Mouse (Mus musculus) liver, adult 2 months (tissue): ENCODE data around the gene Mcm7. TPM values are rescaled to one million over a fixed set of nuclear protein-coding genes. Genes with fewer than 3 reads are reported as not detected.

Experiments used
- DNase-seq: peaks from one replicate; pipeline ENCODE4 v3.0.0-alpha.2; 2011; ENCODE audit warnings: low read depth, low spot score; ENCODE audit errors: extremely low read depth
- H3K27ac ChIP-seq: fragments of 200-500 bp; replicated peaks from 2 replicates; pipeline ENCODE4 v1.5.1; 2012; ENCODE audit warnings: low read depth, mild to moderate bottlenecking, control low read depth, inconsistent platforms, low read length; ENCODE audit not compliant: insufficient read depth
- H3K27me3 ChIP-seq: fragments of 200-500 bp; 2 replicates; pipeline ENCODE4 v1.6.1; 2012; ENCODE audit warnings: mild to moderate bottlenecking, moderate library complexity, low read length, inconsistent platforms; ENCODE audit not compliant: control insufficient read depth, insufficient read depth
- H3K36me3 ChIP-seq: fragments of 200-500 bp; 2 replicates; pipeline ENCODE4 v1.6.1; 2012; ENCODE audit warnings: low read length, inconsistent platforms; ENCODE audit not compliant: control insufficient read depth, insufficient read depth
- H3K4me1 ChIP-seq: fragments of 200-500 bp; 2 replicates; pipeline ENCODE4 v1.6.1; 2011; ENCODE audit warnings: low read length; ENCODE audit not compliant: control insufficient read depth, insufficient read depth
- H3K4me3 ChIP-seq: fragments of 200-500 bp; 2 replicates; pipeline ENCODE4 v1.5.1; 2011; ENCODE audit warnings: low read depth, mild to moderate bottlenecking, control low read depth, low read length, moderate library complexity; ENCODE audit not compliant: insufficient read depth
- H3K79me2 ChIP-seq: fragments of 200-500 bp; 2 replicates; pipeline ENCODE4 v1.6.1; 2012; ENCODE audit warnings: inconsistent platforms, mild to moderate bottlenecking, low read length, moderate library complexity; ENCODE audit not compliant: control insufficient read depth, insufficient read depth
- H3K9ac ChIP-seq: fragments of 200-500 bp; 2 replicates; pipeline ENCODE4 v1.6.1; 2012; ENCODE audit warnings: low read depth, mild to moderate bottlenecking, control low read depth, inconsistent platforms, low read length
- CTCF ChIP-seq: fragments of 200-500 bp; IDR thresholded peaks from 2 replicates; pipeline ENCODE4 v1.5.1; 2011; ENCODE audit warnings: low read depth, low read length, control low read depth
- POLR2A ChIP-seq: fragments of 200-500 bp; IDR thresholded peaks from 2 replicates; pipeline ENCODE4 v1.6.1; 2011; ENCODE audit warnings: low read length, control low read depth; ENCODE audit not compliant: insufficient read depth; ENCODE audit errors: extremely low read depth
- WGBS: fragments of 180-500 bp; shearing (Covaris S2); methylation state at CpG from one replicate; pipeline ENCODE4 v1.1.7; 2018; 5-methylcytosine and 5-hydroxymethylcytosine counted together
- polyA plus RNA-seq: library from polyadenylated mRNA; depleted of rRNA; stranded (reverse); fragments of >200 nt; gene quantifications from 2 replicates; pipeline ENCODE4 v1.2.3, GENCODE M21; 2012
- total RNA-seq: library from RNA; depleted of rRNA; stranded (reverse); fragments of >200 nt; gene quantifications from 2 replicates; pipeline ENCODE4 v1.2.3, GENCODE M21; 2014

Mcm7 gene
- total and polyA plus RNA-seq, 2 experiments, result 11.0 to 12.4 TPM

GRCm38 (mm10) chr5:138163046-138163445, 9.2 kb downstream of the Mcm7 start:
- H3K9ac ChIP-seq, result no peak overlapping the region

DNA sequence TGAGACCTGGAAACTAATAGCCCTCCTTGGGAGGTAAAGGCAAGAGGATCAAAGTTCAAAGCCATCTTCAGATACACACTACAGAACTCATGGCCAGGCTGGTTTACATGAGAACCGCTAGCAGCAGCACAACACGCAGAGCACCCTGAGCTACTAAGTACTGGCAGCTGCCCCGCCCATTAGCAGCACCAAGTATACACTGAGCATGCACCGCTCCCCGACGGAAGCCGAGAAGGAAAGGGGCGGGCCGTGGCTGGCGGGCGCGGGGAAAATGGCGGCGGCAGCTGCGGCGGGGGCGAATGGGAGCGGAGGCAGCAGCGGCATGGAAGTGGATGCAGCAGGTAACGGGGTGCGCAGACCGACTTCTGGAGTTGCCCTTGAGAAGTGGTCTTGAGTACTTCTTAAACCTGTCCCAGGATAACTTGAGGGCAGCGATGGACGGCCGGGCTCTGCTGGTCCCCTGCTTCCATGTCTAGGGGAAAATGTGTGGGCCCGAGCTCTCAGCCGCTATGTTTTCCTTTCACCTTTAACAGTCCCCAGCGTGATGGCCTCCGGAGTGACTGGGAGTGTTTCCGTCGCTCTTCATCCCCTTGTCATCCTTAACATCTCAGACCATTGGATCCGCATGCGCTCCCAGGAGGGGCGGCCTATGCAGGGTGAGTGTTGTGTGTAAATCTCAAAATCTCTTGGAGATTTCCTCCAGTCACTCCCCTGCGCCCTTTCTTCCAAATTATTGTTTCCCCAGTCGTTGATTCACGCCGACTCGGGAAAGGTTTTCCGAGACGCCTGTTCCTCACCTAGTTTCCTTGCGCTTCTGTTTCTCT, 11.2 kb downstream of the Mcm7 start, which contains the start of gene Cops6:
Gene Cops6 (plus strand): TSS at position 230 of the 824 bp plus-strand sequence.
- H3K9ac ChIP-seq, result peak within 1 kb of the TSS; percentile 90
- peaks cover 2% of the 10 kb centered on the region; the same call in 1 of the 2 replicates for H3K79me2 ChIP-seq
- no peaks in the 10 kb centered on the region for H3K27me3 ChIP-seq
- under 1% methylated on average over 42 of the region's 42 CpGs for WGBS
- peak within 1 kb of the TSS; percentile 95 for H3K4me3 ChIP-seq
- H3K27ac ChIP-seq, result peak within 1 kb of the TSS; percentile 28
- peak; percentile 78 for DNase-seq
- TF ChIP-seq POLR2A, result peak; percentile 52; the same call in 1 of the 2 replicates
- no peak for TF ChIP-seq CTCF
- peaks cover 7% of the 10 kb centered on the region for H3K4me1 ChIP-seq
- H3K36me3 ChIP-seq, result peaks cover 17% of the 10 kb centered on the region; the same call in 1 of the 2 replicates

More at GRCm38 (mm10) chr5:138163046-138163445, 9.2 kb downstream of the Mcm7 start:
- Histone ChIP-seq H3K4me1 (peaks cover 7% of the 10 kb centered on the region), H3K79me2 (peaks cover 2% of the 10 kb centered on the region; the same call in 1 of the 2 replicates), H3K4me3 (no peak overlapping the region), H3K27ac (no peak overlapping the region), H3K36me3 (peaks cover 26% of the 10 kb centered on the region; the same call in 1 of the 2 replicates), H3K27me3 (no peaks in the 10 kb centered on the region)
- no peak for DNase-seq
- WGBS, result 74% methylated on average over 6 of the region's 6 CpGs
- TF ChIP-seq POLR2A (no peak), CTCF (no peak)

GRCm38 (mm10) chr5:138160224-138160762, 11.9 kb downstream of the Mcm7 start:
- no peaks in the 10 kb centered on the region for H3K27me3 ChIP-seq
- H3K9ac ChIP-seq, result no peak overlapping the region
- H3K4me1 ChIP-seq, result peaks cover 7% of the 10 kb centered on the region
- 53% methylated on average over 7 of the region's 7 CpGs for WGBS
- H3K79me2 ChIP-seq, result peaks cover 2% of the 10 kb centered on the region; the same call in 1 of the 2 replicates
- DNase-seq, result no peak
- no peak overlapping the region for H3K27ac ChIP-seq
- TF ChIP-seq POLR2A, result no peak
- no peak for TF ChIP-seq CTCF
- peaks cover 14% of the 10 kb centered on the region; the same call in 1 of the 2 replicates for H3K36me3 ChIP-seq
- H3K4me3 ChIP-seq, result no peak overlapping the region; the same call in 1 of the 2 replicates

- H3K36me3 ChIP-seq, result peaks cover 17% of the 10 kb centered on the region
- WGBS, result under 1% methylated on average over 31 of the region's 31 CpGs
- peak within 1 kb of the TSS; percentile 89 for H3K9ac ChIP-seq
- no peaks in the 10 kb centered on the region for H3K79me2 ChIP-seq
- peak within 1 kb of the TSS; percentile 82 for H3K27ac ChIP-seq
- TF ChIP-seq POLR2A (peak; percentile 73; the same call in 1 of the 2 replicates), CTCF (peak; percentile 95)
- H3K27me3 ChIP-seq, result no peaks in the 10 kb centered on the region
- peak; percentile 95 for DNase-seq
- peaks cover 9% of the 10 kb centered on the region for H3K4me1 ChIP-seq
- H3K4me3 ChIP-seq, result peak within 1 kb of the TSS; percentile 81
Measured at GRCm38 (mm10) chr5:138155443-138155976, 16.7 kb downstream of the Mcm7 start, which contains the start of gene Zfp113. Gene Zfp113 (minus strand): TSS chr5:138155744.

- TF ChIP-seq CTCF, result no peak
- TF ChIP-seq POLR2A, result no peak
- Histone ChIP-seq H3K36me3 (peaks cover 21% of the 10 kb centered on the region), H3K9ac (no peak overlapping the region), H3K4me3 (no peak overlapping the region; the same call in 1 of the 2 replicates), H3K79me2 (no peaks in the 10 kb centered on the region), H3K27me3 (no peaks in the 10 kb centered on the region), H3K4me1 (peaks cover 9% of the 10 kb centered on the region; the same call in 1 of the 2 replicates), H3K27ac (no peak overlapping the region)
- peak; percentile 88 for DNase-seq
- 9% methylated on average over 3 of the region's 3 CpGs for WGBS
Measured at GRCm38 (mm10) chr5:138154390-138154789, 17.8 kb downstream of the Mcm7 start.

GRCm38 (mm10) chr5:138138585-138138984, 33.6 kb downstream of the Mcm7 start:
- Histone ChIP-seq H3K79me2 (no peaks in the 10 kb centered on the region), H3K9ac (no peak overlapping the region), H3K4me3 (no peak overlapping the region), H3K27ac (no peak overlapping the region), H3K36me3 (peaks cover 6% of the 10 kb centered on the region; the same call in 1 of the 2 replicates), H3K4me1 (no peaks in the 10 kb centered on the region), H3K27me3 (no peaks in the 10 kb centered on the region)
- no peak for DNase-seq
- TF ChIP-seq CTCF (no peak), POLR2A (no peak)
- 65% methylated on average over 4 of the region's 4 CpGs for WGBS
